Mouse (Mus musculus) ZHBTc4 (cell line): ENCODE results near the gene Ddx27.

Experiments
- DNase-seq: peaks from one replicate; pipeline ENCODE4 v3.0.0-alpha.2; 2011; ENCODE audit warnings: low read depth, low spot score

Ddx27 gene

DNA sequence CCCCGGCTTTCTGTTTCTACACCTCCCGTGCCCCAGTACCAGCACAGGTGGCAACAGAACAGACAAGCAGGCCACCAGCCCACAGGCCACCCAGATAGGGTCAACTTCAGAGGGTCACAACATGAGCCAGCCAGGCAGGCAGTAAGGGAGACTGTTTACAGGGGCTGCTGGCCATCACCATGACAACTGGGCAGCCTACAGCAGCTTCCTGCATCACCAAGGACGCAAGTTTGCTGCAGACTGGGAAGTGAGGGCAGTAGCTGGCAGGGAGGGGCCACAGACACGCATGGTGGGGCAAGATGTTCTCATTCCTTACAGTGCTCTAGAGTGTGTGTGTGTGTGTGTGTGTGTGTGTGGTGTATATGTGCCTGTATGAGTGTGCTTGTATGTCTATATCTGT is 66.6 kb downstream of the Ddx27 start:
- no peak for DNase-seq
